17 mouse cellular contexts compared by ENCODE assay signal in genomic region chr3:90386817-90387216, GRCm38 (mm10). TPM values are rescaled to one million over a fixed set of nuclear protein-coding genes. Genes with fewer than 3 reads are reported as not detected.
DNase-seq lines count a peak whose midpoint lies in the region; ATAC-seq and TF ChIP-seq lines count a peak whose summit lies in the region.
"Had no signal": no experiment of that assay in that cellular context is flagged by ENCODE, and none has a peak within 500 bp of the region (broad histone marks: within the 10 kb centered on the region; RNA-seq: fewer than 3 reads in every experiment).

No protein-coding gene starts in this region.

- H3K27ac ChIP-seq in heart, embryonic 10.5 days: no peak overlapping the region
- no peak overlapping the region for H3K27ac ChIP-seq in midbrain, embryonic 13.5 days
- no peak overlapping the region for H3K27ac ChIP-seq in midbrain, embryonic 15.5 days
- no peak overlapping the region for H3K27ac ChIP-seq in embryonic facial prominence, embryonic 14.5 days (replicated peaks; ENCODE audit: low read depth, low read length)
- no peak overlapping the region for H3K27ac ChIP-seq in limb, embryonic 14.5 days (replicated peaks; ENCODE audit: low read depth, low read length)
- no peak overlapping the region for H3K27ac ChIP-seq in intestine, embryonic 16.5 days (ENCODE audit: low read length)
- H3K27ac ChIP-seq: intestine, embryonic 15.5 days; kidney, embryonic 15.5 days; limb, embryonic 15.5 days; liver, embryonic 15.5 days; stomach, postnatal 0 days had no signal

- H3K4me2 ChIP-seq in midbrain, embryonic 13.5 days (replicated peaks): no peak overlapping the region
- H3K4me2 ChIP-seq in midbrain, embryonic 15.5 days: no peak overlapping the region; the same call in 1 of the 2 replicates
- H3K4me2 ChIP-seq in embryonic facial prominence, embryonic 14.5 days (ENCODE audit: low read depth, low read length): peak overlapping the region; percentile 98
- peak overlapping the region; percentile 91; the same call in 1 of the 2 replicates for H3K4me2 ChIP-seq in limb, embryonic 14.5 days (replicated peaks; ENCODE audit: low read depth, low read length, severe bottlenecking)
- no peak overlapping the region for H3K4me2 ChIP-seq in intestine, embryonic 16.5 days (ENCODE audit: low read depth, low read length)
- H3K4me2 ChIP-seq: liver, embryonic 15.5 days had no signal

- H3K4me1 ChIP-seq in heart, embryonic 10.5 days: peaks cover 59% of the 10 kb centered on the region
- H3K4me1 ChIP-seq in midbrain, embryonic 13.5 days (replicated peaks): peaks cover 41% of the 10 kb centered on the region
- peaks cover 33% of the 10 kb centered on the region for H3K4me1 ChIP-seq in midbrain, embryonic 15.5 days
- H3K4me1 ChIP-seq in embryonic facial prominence, embryonic 14.5 days (ENCODE audit: control insufficient read depth, insufficient read depth, low read length): peaks cover 35% of the 10 kb centered on the region
- peaks cover 34% of the 10 kb centered on the region for H3K4me1 ChIP-seq in limb, embryonic 14.5 days (ENCODE audit: control insufficient read depth, insufficient read depth, low read length)
- peaks cover 23% of the 10 kb centered on the region for H3K4me1 ChIP-seq in intestine, embryonic 16.5 days (ENCODE audit: control insufficient read depth, insufficient read depth, low read length)

- H3K9ac ChIP-seq in midbrain, embryonic 13.5 days (replicated peaks): 0 out of 2 replicates have a peak overlapping the region, but pooled peaks have one; percentile 92
- H3K9ac ChIP-seq in midbrain, embryonic 15.5 days: no peak overlapping the region
- H3K9ac ChIP-seq in embryonic facial prominence, embryonic 14.5 days (ENCODE audit: low read depth, low read length): no peak overlapping the region
- H3K9ac ChIP-seq in limb, embryonic 14.5 days (ENCODE audit: low read depth, low read length, severe bottlenecking): no peak overlapping the region
- no peak overlapping the region for H3K9ac ChIP-seq in intestine, embryonic 16.5 days (ENCODE audit: low read depth, low read length)
- H3K9ac ChIP-seq: intestine, embryonic 15.5 days; kidney, embryonic 15.5 days; limb, embryonic 15.5 days; liver, embryonic 15.5 days had no signal

- 86% methylated on average over 10 of the region's 10 CpGs for WGBS in heart, embryonic 10.5 days
- WGBS in midbrain, embryonic 13.5 days: 95% methylated on average over 10 of the region's 10 CpGs
- WGBS in midbrain, embryonic 15.5 days: 96% methylated on average over 10 of the region's 10 CpGs
- 88% methylated on average over 10 of the region's 10 CpGs for WGBS in embryonic facial prominence, embryonic 14.5 days
- WGBS in limb, embryonic 14.5 days: 88% methylated on average over 10 of the region's 10 CpGs
- WGBS in intestine, embryonic 16.5 days: 86% methylated on average over 10 of the region's 10 CpGs

- DNase-seq in heart, adult 11 months: peak; percentile 85
- no peak for DNase-seq in heart, embryonic 10.5 days (ENCODE audit: low spot score)
- DNase-seq in embryonic facial prominence, embryonic 14.5 days (ENCODE audit: low spot score): no peak
- no peak for DNase-seq in limb, embryonic 14.5 days (ENCODE audit: low spot score)
- no peak for DNase-seq in Muller cell, postnatal 12 days (ENCODE audit: inconsistent ontology term)
- DNase-seq: cerebellum, adult 8-10 months; thymus, postnatal 14 days had no signal

- H3K36me3 ChIP-seq in heart, embryonic 10.5 days: peaks cover 35% of the 10 kb centered on the region
- H3K36me3 ChIP-seq in midbrain, embryonic 13.5 days: peaks cover 38% of the 10 kb centered on the region
- peaks cover 5% of the 10 kb centered on the region for H3K36me3 ChIP-seq in midbrain, embryonic 15.5 days (replicated peaks)
- peaks cover 38% of the 10 kb centered on the region for H3K36me3 ChIP-seq in embryonic facial prominence, embryonic 14.5 days (ENCODE audit: control insufficient read depth, insufficient read depth, low read length)
- peaks cover 43% of the 10 kb centered on the region for H3K36me3 ChIP-seq in limb, embryonic 14.5 days (ENCODE audit: control insufficient read depth, insufficient read depth, low read length)
- peaks cover 5% of the 10 kb centered on the region; the same call in 1 of the 2 replicates for H3K36me3 ChIP-seq in intestine, embryonic 16.5 days (ENCODE audit: control insufficient read depth, insufficient read depth, low read length)

- ATAC-seq in midbrain, embryonic 13.5 days: no peak
- no peak for ATAC-seq in midbrain, embryonic 15.5 days (replicated peaks)
- ATAC-seq in embryonic facial prominence, embryonic 14.5 days (ENCODE audit: low read depth): no peak
- ATAC-seq in limb, embryonic 14.5 days (ENCODE audit: low FRiP score, low read depth): no peak
- ATAC-seq in intestine, embryonic 16.5 days: no peak
- ATAC-seq: intestine, embryonic 15.5 days had no signal

- H3K4me3 ChIP-seq in heart, embryonic 10.5 days: no peak overlapping the region
- no peak overlapping the region; the same call in 1 of the 2 replicates for H3K4me3 ChIP-seq in midbrain, embryonic 13.5 days (replicated peaks)
- H3K4me3 ChIP-seq in midbrain, embryonic 15.5 days: no peak overlapping the region
- no peak overlapping the region for H3K4me3 ChIP-seq in embryonic facial prominence, embryonic 14.5 days (ENCODE audit: low read depth, low read length)
- H3K4me3 ChIP-seq in limb, embryonic 14.5 days (replicated peaks; ENCODE audit: low read length): no peak overlapping the region
- no peak overlapping the region for H3K4me3 ChIP-seq in intestine, embryonic 16.5 days (ENCODE audit: low read length)
- H3K4me3 ChIP-seq: intestine, embryonic 15.5 days; kidney, embryonic 15.5 days; liver, embryonic 15.5 days; myocyte had no signal

- TF ChIP-seq POLR2A in limb, embryonic 14.5 days (IDR thresholded peaks at IDR 0.05; ENCODE audit: borderline replicate concordance, extremely low read depth, insufficient read depth, insufficient read length): no peak

- no peaks in the 10 kb centered on the region for H3K9me3 ChIP-seq in heart, embryonic 10.5 days
- no peaks in the 10 kb centered on the region for H3K9me3 ChIP-seq in midbrain, embryonic 13.5 days
- no peaks in the 10 kb centered on the region for H3K9me3 ChIP-seq in midbrain, embryonic 15.5 days
- no peaks in the 10 kb centered on the region for H3K9me3 ChIP-seq in embryonic facial prominence, embryonic 14.5 days (ENCODE audit: control insufficient read depth, low read length)
- H3K9me3 ChIP-seq in limb, embryonic 14.5 days (ENCODE audit: control insufficient read depth, low read length): no peaks in the 10 kb centered on the region
- H3K9me3 ChIP-seq in intestine, embryonic 16.5 days (ENCODE audit: control insufficient read depth, low read length): no peaks in the 10 kb centered on the region
- H3K9me3 ChIP-seq: intestine, embryonic 15.5 days; kidney, embryonic 15.5 days; limb, embryonic 15.5 days; liver, embryonic 15.5 days had no signal

- no peaks in the 10 kb centered on the region for H3K27me3 ChIP-seq in heart, embryonic 10.5 days (ENCODE audit: insufficient read depth, poor library complexity, severe bottlenecking)
- no peaks in the 10 kb centered on the region for H3K27me3 ChIP-seq in midbrain, embryonic 13.5 days
- H3K27me3 ChIP-seq in midbrain, embryonic 15.5 days (replicated peaks): no peaks in the 10 kb centered on the region
- H3K27me3 ChIP-seq in embryonic facial prominence, embryonic 14.5 days (replicated peaks; ENCODE audit: control insufficient read depth, insufficient read depth, low read length): no peaks in the 10 kb centered on the region
- no peaks in the 10 kb centered on the region for H3K27me3 ChIP-seq in limb, embryonic 14.5 days (ENCODE audit: control insufficient read depth, insufficient read depth, low read length)
- 0 out of 2 replicates have a peak, but pooled peaks cover 2% of the 10 kb centered on the region for H3K27me3 ChIP-seq in intestine, embryonic 16.5 days (replicated peaks; ENCODE audit: control insufficient read depth, insufficient read depth, low read length)
- H3K27me3 ChIP-seq: CH12.LX; intestine, embryonic 15.5 days; kidney, embryonic 15.5 days; limb, embryonic 15.5 days had no signal

RNA-seq across cellular contexts. Expression of gene Slc27a3, which starts 2.9 kb away (rescaled TPM):
- polyA plus RNA-seq in heart, embryonic 10.5 days (2016; fragmentation: Nextera tagmentation; extraction: Ambion mirVana): 12.6 and 19.9 TPM in 2 replicates
- 20.2 and 21.8 TPM in 2 replicates for polyA plus RNA-seq in midbrain, embryonic 13.5 days (2015; fragmentation: Nextera tagmentation; extraction: Ambion mirVana)
- 35.1 and 38.6 TPM in 2 replicates for polyA plus RNA-seq in midbrain, embryonic 15.5 days (2015; fragmentation: Nextera tagmentation; extraction: Ambion mirVana)
- polyA plus RNA-seq in embryonic facial prominence, embryonic 14.5 days (2014; fragmentation: Nextera tagmentation; extraction: Ambion mirVana): 24.3 and 26.2 TPM in 2 replicates
- 64.7 and 92.1 TPM in 2 replicates for polyA plus RNA-seq in limb, embryonic 14.5 days (2012; rRNA removed)
- 30.5 and 34.7 TPM in 2 replicates for polyA plus RNA-seq in limb, embryonic 14.5 days (2014; fragmentation: Nextera tagmentation; extraction: Ambion mirVana)
- polyA plus RNA-seq in intestine, embryonic 16.5 days (2015; fragmentation: Nextera tagmentation; extraction: Ambion mirVana): 8.4 and 8.6 TPM in 2 replicates

RNA-seq across cellular contexts. Expression of gene Ints3, which starts 46.6 kb away (rescaled TPM):
- polyA plus RNA-seq in heart, embryonic 10.5 days (2016; fragmentation: Nextera tagmentation; extraction: Ambion mirVana): 31.0 and 36.7 TPM in 2 replicates
- polyA plus RNA-seq in midbrain, embryonic 13.5 days (2015; fragmentation: Nextera tagmentation; extraction: Ambion mirVana): 29.1 and 32.6 TPM in 2 replicates
- 37.8 and 39.2 TPM in 2 replicates for polyA plus RNA-seq in midbrain, embryonic 15.5 days (2015; fragmentation: Nextera tagmentation; extraction: Ambion mirVana)
- polyA plus RNA-seq in embryonic facial prominence, embryonic 14.5 days (2014; fragmentation: Nextera tagmentation; extraction: Ambion mirVana): 26.0 and 31.8 TPM in 2 replicates
- polyA plus RNA-seq in limb, embryonic 14.5 days (2012; rRNA removed): 52.8 and 55.9 TPM in 2 replicates
- 26.0 and 32.5 TPM in 2 replicates for polyA plus RNA-seq in limb, embryonic 14.5 days (2014; fragmentation: Nextera tagmentation; extraction: Ambion mirVana)
- polyA plus RNA-seq in intestine, embryonic 16.5 days (2015; fragmentation: Nextera tagmentation; extraction: Ambion mirVana): 20.2 and 22.1 TPM in 2 replicates

Comparison
In these comparisons a context has a peak if more than half of its experiments do, and no peak if none do; other contexts are left out.
1. H3K4me2 ChIP-seq: peak in embryonic facial prominence, embryonic 14.5 days (single experiment) and limb, embryonic 14.5 days (single experiment); none in midbrain, embryonic 13.5 days (single experiment), midbrain, embryonic 15.5 days (single experiment) and intestine, embryonic 16.5 days (single experiment).